8 mouse cellular contexts compared by ENCODE assay signal in the genomic region with DNA sequence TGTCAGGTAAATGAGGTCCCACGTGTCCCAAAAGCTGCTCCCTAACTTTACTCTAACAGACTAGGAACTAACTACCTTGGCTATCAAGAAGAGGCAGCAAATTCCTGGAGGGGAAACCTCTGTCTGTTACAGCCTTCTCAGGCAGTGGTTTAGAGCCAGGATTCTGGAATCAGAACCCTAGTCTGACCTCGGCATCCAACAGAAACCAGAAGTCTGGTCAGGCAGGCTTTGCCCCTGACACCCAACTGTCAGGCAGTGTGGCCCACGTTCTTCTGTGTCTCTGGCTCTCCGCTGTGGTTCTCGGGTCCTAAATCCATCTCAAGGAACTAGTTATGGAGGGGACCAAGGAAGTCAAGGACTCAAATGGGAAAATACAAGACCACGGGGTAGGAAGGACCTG. TPM values are rescaled to one million over a fixed set of nuclear protein-coding genes. Genes with fewer than 3 reads are reported as not detected.
DNase-seq lines count a peak whose midpoint lies in the region; ATAC-seq and TF ChIP-seq lines count a peak whose summit lies in the region.

A gene (minus strand): TSS at position 101 of the 400 bp plus-strand sequence.

- H3K27me3 ChIP-seq in heart, postnatal 0 days (ENCODE audit: control insufficient read depth, insufficient read depth, low read length): no peaks in the 10 kb centered on the region
- H3K27me3 ChIP-seq in hindbrain, embryonic 14.5 days (ENCODE audit: control insufficient read depth, insufficient read depth, low read length): no peaks in the 10 kb centered on the region
- no peaks in the 10 kb centered on the region for H3K27me3 ChIP-seq in liver, postnatal 0 days (ENCODE audit: insufficient read depth, low read length)

- H3K27ac ChIP-seq in heart, postnatal 0 days (ENCODE audit: low read depth): peak within 1 kb of the TSS; percentile 93
- peak within 1 kb of the TSS; percentile 78 for H3K27ac ChIP-seq in bone marrow macrophage, adult 2 months (ENCODE audit: insufficient read depth, low read depth, low read length)
- H3K27ac ChIP-seq in hindbrain, embryonic 14.5 days: peak within 1 kb of the TSS; percentile 93
- peak within 1 kb of the TSS; percentile 58 for H3K27ac ChIP-seq in liver, postnatal 0 days (ENCODE audit: low read depth)

- no peak for TF ChIP-seq POLR2A in bone marrow macrophage, adult 2 months (IDR thresholded peaks at IDR 0.05; ENCODE audit: borderline replicate concordance, low read depth, low read length)

- peaks cover 8% of the 10 kb centered on the region; the same call in 1 of the 2 replicates for H3K4me1 ChIP-seq in heart, postnatal 0 days (ENCODE audit: control insufficient read depth, insufficient read depth)
- H3K4me1 ChIP-seq in bone marrow macrophage, adult 2 months (ENCODE audit: control insufficient read depth, insufficient read depth, low read length): peaks cover 6% of the 10 kb centered on the region
- H3K4me1 ChIP-seq in hindbrain, embryonic 14.5 days (replicated peaks; ENCODE audit: control insufficient read depth, insufficient read depth, low read length): peaks cover 14% of the 10 kb centered on the region
- peaks cover 13% of the 10 kb centered on the region for H3K4me1 ChIP-seq in liver, postnatal 0 days (ENCODE audit: insufficient read depth)

- H3K9ac ChIP-seq in heart, postnatal 0 days (replicated peaks; ENCODE audit: low read depth, low read length): peak within 1 kb of the TSS; percentile 94
- H3K9ac ChIP-seq in hindbrain, embryonic 14.5 days: peak within 1 kb of the TSS; percentile 96
- peak within 1 kb of the TSS; percentile 65 for H3K9ac ChIP-seq in liver, postnatal 0 days (replicated peaks)

- no peak for TF ChIP-seq EP300 in heart, postnatal 0 days (IDR thresholded peaks at IDR 0.05; ENCODE audit: low read depth)
- TF ChIP-seq EP300 in liver, postnatal 0 days (IDR thresholded peaks at IDR 0.05; ENCODE audit: low read depth): no peak

- H3K36me3 ChIP-seq in heart, postnatal 0 days (replicated peaks; ENCODE audit: control insufficient read depth, insufficient read depth, low read length): peaks cover 45% of the 10 kb centered on the region
- H3K36me3 ChIP-seq in hindbrain, embryonic 14.5 days (replicated peaks; ENCODE audit: control insufficient read depth, insufficient read depth): peaks cover 43% of the 10 kb centered on the region
- H3K36me3 ChIP-seq in liver, postnatal 0 days (replicated peaks; ENCODE audit: insufficient read depth, low read length): peaks cover 22% of the 10 kb centered on the region

- H3K4me3 ChIP-seq in heart, postnatal 0 days (ENCODE audit: low read depth, low read length): peak within 1 kb of the TSS; percentile 76
- H3K4me3 ChIP-seq in bone marrow macrophage, adult 2 months (ENCODE audit: insufficient read depth, low read length): peak within 1 kb of the TSS; percentile 99
- peak within 1 kb of the TSS; percentile 80 for H3K4me3 ChIP-seq in hindbrain, embryonic 14.5 days (replicated peaks; ENCODE audit: low read length)
- peak within 1 kb of the TSS; percentile 56 for H3K4me3 ChIP-seq in liver, postnatal 0 days (ENCODE audit: low read depth, low read length)

- TF ChIP-seq CTCF in heart, postnatal 0 days (IDR thresholded peaks at IDR 0.05; ENCODE audit: low read depth): no peak
- TF ChIP-seq CTCF in bone marrow macrophage, adult 2 months (IDR thresholded peaks at IDR 0.05; ENCODE audit: low read depth, low read length): no peak
- no peak for TF ChIP-seq CTCF in liver, postnatal 0 days (IDR thresholded peaks at IDR 0.05; ENCODE audit: low read depth)

- peak within 1 kb of the TSS; percentile 72 for H3K4me2 ChIP-seq in heart, postnatal 0 days (ENCODE audit: low read depth, low read length)
- H3K4me2 ChIP-seq in hindbrain, embryonic 14.5 days (replicated peaks): peak within 1 kb of the TSS; percentile 75
- peak within 1 kb of the TSS; percentile 73 for H3K4me2 ChIP-seq in liver, postnatal 0 days (ENCODE audit: low read depth, low read length)

- WGBS in heart, postnatal 0 days: 60% methylated on average over 6 of the region's 6 CpGs
- 78% methylated on average over 6 of the region's 6 CpGs for WGBS in hindbrain, embryonic 14.5 days
- WGBS in liver, postnatal 0 days (ENCODE audit: insufficient replicate concordance): 67% methylated on average over 6 of the region's 6 CpGs

- no peak for ATAC-seq in heart, postnatal 0 days (ENCODE audit: insufficient read depth, low read depth)
- ATAC-seq in hindbrain, embryonic 14.5 days (ENCODE audit: low FRiP score): no peak
- ATAC-seq in liver, postnatal 0 days: no peak

- no peaks in the 10 kb centered on the region for H3K9me3 ChIP-seq in heart, postnatal 0 days (replicated peaks; ENCODE audit: control insufficient read depth, low read length)
- H3K9me3 ChIP-seq in hindbrain, embryonic 14.5 days (ENCODE audit: control insufficient read depth, low read length): no peaks in the 10 kb centered on the region
- H3K9me3 ChIP-seq in liver, postnatal 0 days (ENCODE audit: low read length): no peaks in the 10 kb centered on the region

- DNase-seq in heart, postnatal 0 days (ENCODE audit: low spot score): no peak
- no peak for DNase-seq in heart, postnatal 4 days
- DNase-seq in hindbrain, embryonic 14.5 days (ENCODE audit: low spot score): no peak
- no peak for DNase-seq in liver, postnatal 0 days
- DNase-seq in MN1 (ENCODE audit: low spot score): no peak
- DNase-seq in right cerebral cortex, adult 2 months (ENCODE audit: low spot score in 2 of 2): no peak
- no peak for DNase-seq in cerebellum, postnatal 25 days

RNA-seq across cellular contexts. Expression of the gene that starts here (rescaled TPM):
- total RNA-seq in heart, postnatal 0 days (2014; rRNA removed; ENCODE audit: low replicate concordance): 1.5 and 2.1 TPM in 2 replicates
- polyA plus RNA-seq in heart, postnatal 0 days (2015; fragmentation: Nextera tagmentation; extraction: Ambion mirVana): 0.97 and 1.1 TPM in 2 replicates
- total RNA-seq in heart, postnatal 4 days (2021): 1 to 10 TPM; 3.6 to 3.9 TPM
- 0.12 and 0.13 TPM in 2 replicates for polyA plus RNA-seq in bone marrow macrophage, adult 2 months (2012; ENCODE audit: insufficient read depth, insufficient read length, missing spikeins)
- polyA plus RNA-seq in hindbrain, embryonic 14.5 days (2014; fragmentation: Nextera tagmentation; extraction: Ambion mirVana): 2.7 and 3.2 TPM in 2 replicates
- 0.24 and 0.27 TPM in 2 replicates for polyA plus RNA-seq in liver, postnatal 0 days (2015; fragmentation: Nextera tagmentation; extraction: Ambion mirVana)
